Mouse (Mus musculus) kidney, embryonic 15.5 days (tissue): ENCODE measurements around the gene Vps45. TPM values are rescaled to one million over a fixed set of nuclear protein-coding genes. Genes with fewer than 3 reads are reported as not detected.
"Not testable (repeated sequence)": the region's sequence is repeated elsewhere in the genome, so short reads cannot be mapped to it uniquely, and the experiment has no call there.

Source experiments
- ATAC-seq: fragments of 200-750 bp; cut with Nextera tagmentation; replicated peaks from 2 replicates; pipeline ENCODE4 v1.8.0; 2017; ENCODE audit warnings: moderate TSS enrichment; ENCODE audit not compliant: low FRiP score
- H3K27ac ChIP-seq: fragments of 300-500 bp; sonication (generic); 2 replicates; pipeline ENCODE4 v1.5.1; 2015; ENCODE audit warnings: mild to moderate bottlenecking, inconsistent platforms
- H3K27me3 ChIP-seq: fragments of 300-500 bp; sonication (generic); 2 replicates; pipeline ENCODE4 v1.6.1; 2015; ENCODE audit warnings: inconsistent platforms
- H3K36me3 ChIP-seq: fragments of 300-500 bp; sonication (generic); 2 replicates; pipeline ENCODE4 v1.6.1; 2015; ENCODE audit warnings: inconsistent platforms
- H3K4me1 ChIP-seq: fragments of 300-500 bp; sonication (generic); 2 replicates; pipeline ENCODE4 v1.6.1; 2015; ENCODE audit warnings: inconsistent platforms
- H3K4me2 ChIP-seq: fragments of 300-500 bp; sonication (generic); 2 replicates; pipeline ENCODE4 v1.6.1; 2015; ENCODE audit warnings: moderate library complexity, mild to moderate bottlenecking, inconsistent platforms
- H3K4me3 ChIP-seq: fragments of 300-500 bp; sonication (generic); replicated peaks from 2 replicates; pipeline ENCODE4 v1.5.1; 2015; ENCODE audit warnings: mild to moderate bottlenecking, inconsistent platforms
- H3K9ac ChIP-seq: fragments of 300-500 bp; sonication (generic); 2 replicates; pipeline ENCODE4 v1.6.1; 2015; ENCODE audit warnings: mild to moderate bottlenecking, inconsistent platforms
- H3K9me3 ChIP-seq: fragments of 300-500 bp; sonication (generic); replicated peaks from 2 replicates; pipeline ENCODE4 v1.6.1; 2016; ENCODE audit warnings: inconsistent platforms
- WGBS: fragments of 180-500 bp; shearing (Covaris S2); methylation state at CpG from one replicate; pipeline ENCODE4 v1.1.7; 2015; ENCODE audit warnings: mixed read lengths; 5-methylcytosine and 5-hydroxymethylcytosine counted together
- polyA plus RNA-seq: library from polyadenylated mRNA; unstranded; fragments of >200 nt; fragmentation: Nextera tagmentation; extraction: Ambion mirVana; gene quantifications from 2 replicates; pipeline ENCODE4 v1.2.1, GENCODE M21; 2015

Vps45 gene
- polyA plus RNA-seq, 1 experiment from 2014 or later = 39.0 TPM

GRCm38 (mm10) chr3:95978265-95978664 lies 80.0 kb downstream of the Vps45 start:
- H3K4me1 ChIP-seq = peaks cover 9% of the 10 kb centered on the region
- 77% methylated on average over 9 of the region's 9 CpGs for WGBS

GRCm38 (mm10) chr3:95977587-95977986 lies 80.7 kb downstream of the Vps45 start:
- H3K27me3 ChIP-seq, H3K9me3 ChIP-seq: not testable (repeated sequence)
- WGBS = 95% methylated on average over 7 of the region's 7 CpGs

More at GRCm38 (mm10) chr3:95978265-95978664, 80.0 kb downstream of the Vps45 start:
- Histone ChIP-seq H3K27me3 (peaks cover 5% of the 10 kb centered on the region; the same call in 1 of the 2 replicates), H3K4me3 (no peak overlapping the region), H3K27ac (no peak overlapping the region), H3K4me2 (no peak overlapping the region), H3K9me3 (no peaks in the 10 kb centered on the region), H3K9ac (no peak overlapping the region), H3K36me3 (no peaks in the 10 kb centered on the region)
- no peak for ATAC-seq

GRCm38 (mm10) chr3:95977079-95977478 lies 81.2 kb downstream of the Vps45 start:
- peaks cover 9% of the 10 kb centered on the region; the same call in 1 of the 2 replicates for H3K27me3 ChIP-seq
- no peak overlapping the region for H3K9ac ChIP-seq
- H3K36me3 ChIP-seq = no peaks in the 10 kb centered on the region
- H3K9me3 ChIP-seq = no peaks in the 10 kb centered on the region
- no peak for ATAC-seq
- H3K4me3 ChIP-seq = no peak overlapping the region
- H3K4me1 ChIP-seq = peaks cover 17% of the 10 kb centered on the region
- no peak overlapping the region for H3K4me2 ChIP-seq
- 71% methylated on average over 3 of the region's 3 CpGs for WGBS
- H3K27ac ChIP-seq = no peak overlapping the region

More at GRCm38 (mm10) chr3:95977587-95977986, 80.7 kb downstream of the Vps45 start:
- H3K4me3 ChIP-seq, ATAC-seq, H3K36me3 ChIP-seq, H3K4me2 ChIP-seq, H3K9ac ChIP-seq: not testable (repeated sequence)
- Histone ChIP-seq H3K4me1 (peaks cover 16% of the 10 kb centered on the region), H3K27ac (0 out of 2 replicates have a peak overlapping the region, but pooled peaks have one; percentile 13)

- H3K4me2 ChIP-seq = peak overlapping the region; percentile 72
- no peak overlapping the region for H3K27ac ChIP-seq
- WGBS = 4% methylated on average over 34 of the region's 34 CpGs
- peaks cover 9% of the 10 kb centered on the region; the same call in 1 of the 2 replicates for H3K27me3 ChIP-seq
- H3K9ac ChIP-seq = peak overlapping the region; percentile 43
- H3K4me3 ChIP-seq = peak overlapping the region; percentile 40
- no peaks in the 10 kb centered on the region for H3K36me3 ChIP-seq
- peaks cover 11% of the 10 kb centered on the region for H3K4me1 ChIP-seq
- ATAC-seq = peak; percentile 36; the same call in 1 of the 2 replicates
- H3K9me3 ChIP-seq = no peaks in the 10 kb centered on the region
Measured at GRCm38 (mm10) chr3:95972873-95973634, 85.2 kb downstream of the Vps45 start.

- Histone ChIP-seq H3K27ac (no peak overlapping the region), H3K4me1 (peaks cover 11% of the 10 kb centered on the region), H3K4me3 (peak overlapping the region; percentile 40), H3K36me3 (no peaks in the 10 kb centered on the region), H3K27me3 (peaks cover 9% of the 10 kb centered on the region; the same call in 1 of the 2 replicates), H3K9me3 (no peaks in the 10 kb centered on the region), H3K9ac (peak overlapping the region; percentile 43), H3K4me2 (peak overlapping the region; percentile 72)
- WGBS = 77% methylated on average over 12 of the region's 12 CpGs
- ATAC-seq = no peak
Measured at GRCm38 (mm10) chr3:95972251-95972872, 85.9 kb downstream of the Vps45 start.

GRCm38 (mm10) chr3:95970661-95971060 lies 87.6 kb downstream of the Vps45 start:
- WGBS = 58% methylated on average over 7 of the region's 7 CpGs

GRCm38 (mm10) chr3:95969277-95969676 lies 89.0 kb downstream of the Vps45 start:
- Histone ChIP-seq H3K4me3 (no peak overlapping the region), H3K4me2 (no peak overlapping the region), H3K27ac (no peak overlapping the region), H3K36me3 (no peaks in the 10 kb centered on the region), H3K9me3 (no peaks in the 10 kb centered on the region), H3K4me1 (peaks cover 18% of the 10 kb centered on the region), H3K27me3 (peaks cover 13% of the 10 kb centered on the region; the same call in 1 of the 2 replicates), H3K9ac (no peak overlapping the region)
- ATAC-seq = no peak
- 86% methylated on average over 1 of the region's 1 CpGs for WGBS

More at GRCm38 (mm10) chr3:95970661-95971060, 87.6 kb downstream of the Vps45 start:
- H3K4me1 ChIP-seq = peaks cover 17% of the 10 kb centered on the region
- H3K27me3 ChIP-seq, H3K27ac ChIP-seq, H3K9me3 ChIP-seq, H3K36me3 ChIP-seq, H3K9ac ChIP-seq, ATAC-seq, H3K4me3 ChIP-seq, H3K4me2 ChIP-seq: not testable (repeated sequence)

GRCm38 (mm10) chr3:95965518-95966451 lies 92.5 kb downstream of the Vps45 start:
- H3K27me3 ChIP-seq = peaks cover 4% of the 10 kb centered on the region; the same call in 1 of the 2 replicates
- H3K9ac ChIP-seq = no peak overlapping the region
- H3K9me3 ChIP-seq = no peaks in the 10 kb centered on the region
- peaks cover 6% of the 10 kb centered on the region; the same call in 1 of the 2 replicates for H3K4me1 ChIP-seq
- no peak for ATAC-seq
- peak overlapping the region; percentile 51 for H3K4me2 ChIP-seq
- H3K36me3 ChIP-seq = no peaks in the 10 kb centered on the region
- H3K27ac ChIP-seq = no peak overlapping the region
- H3K4me3 ChIP-seq = peak overlapping the region; percentile 12; the same call in 1 of the 2 replicates
- WGBS = 10% methylated on average over 7 of the region's 7 CpGs

- H3K4me2 ChIP-seq = no peak overlapping the region
- peaks cover 6% of the 10 kb centered on the region; the same call in 1 of the 2 replicates for H3K4me1 ChIP-seq
- H3K4me3 ChIP-seq = no peak overlapping the region
- WGBS = 34% methylated on average over 4 of the region's 4 CpGs
- H3K36me3 ChIP-seq = no peaks in the 10 kb centered on the region
- no peak for ATAC-seq
- no peaks in the 10 kb centered on the region for H3K9me3 ChIP-seq
- H3K9ac ChIP-seq = no peak overlapping the region
- no peak overlapping the region for H3K27ac ChIP-seq
- H3K27me3 ChIP-seq = peaks cover 4% of the 10 kb centered on the region; the same call in 1 of the 2 replicates
Measured at GRCm38 (mm10) chr3:95963681-95964080, 94.6 kb downstream of the Vps45 start.

- no peak overlapping the region for H3K9ac ChIP-seq
- H3K27ac ChIP-seq = no peak overlapping the region
- ATAC-seq = no peak
- no peaks in the 10 kb centered on the region for H3K36me3 ChIP-seq
- no peaks in the 10 kb centered on the region for H3K9me3 ChIP-seq
- H3K4me3 ChIP-seq = no peak overlapping the region
- H3K27me3 ChIP-seq = peaks cover 4% of the 10 kb centered on the region; the same call in 1 of the 2 replicates
- H3K4me1 ChIP-seq = peaks cover 6% of the 10 kb centered on the region; the same call in 1 of the 2 replicates
- WGBS = 36% methylated on average over 2 of the region's 2 CpGs
- H3K4me2 ChIP-seq = no peak overlapping the region
Measured at GRCm38 (mm10) chr3:95963230-95963629, 95.0 kb downstream of the Vps45 start.

GRCm38 (mm10) chr3:95962182-95962581 lies 96.1 kb downstream of the Vps45 start:
- H3K9me3 ChIP-seq, ATAC-seq, H3K9ac ChIP-seq, H3K4me3 ChIP-seq, H3K27me3 ChIP-seq, H3K36me3 ChIP-seq, H3K27ac ChIP-seq, H3K4me1 ChIP-seq, H3K4me2 ChIP-seq: not testable (repeated sequence)
- WGBS = 83% methylated on average over 8 of the region's 8 CpGs
